Mouse (Mus musculus): Measurements from ENCODE around the gene Gm20388. TPM values are rescaled to one million over a fixed set of nuclear protein-coding genes. Genes with fewer than 3 reads are reported as not detected.

Gene Gm20388
- polyA plus RNA-seq, 1 experiment from 2014 or later, result 7.4 TPM

- Histone ChIP-seq H3K9me3 (replicated peaks) (no peaks in the 10 kb centered on the region), H3K27ac (no peak overlapping the region), H3K36me3 (no peaks in the 10 kb centered on the region), H3K4me1 (peaks cover 15% of the 10 kb centered on the region), H3K9ac (no peak overlapping the region), H3K4me2 (no peak overlapping the region), H3K4me3 (replicated peaks) (no peak overlapping the region), H3K27me3 (peaks cover 100% of the 10 kb centered on the region)
- ATAC-seq (replicated peaks; ENCODE audit: low FRiP score), result no peak
- WGBS, result 5% methylated on average over 13 of the region's 13 CpGs
These were observed 974.2 kb downstream of the Gm20388 start for GRCm38 (mm10) chr8:120884881-120885280.

GRCm38 (mm10) chr8:120887254-120887653 is 976.6 kb downstream of the Gm20388 start:
- Histone ChIP-seq H3K27me3 (peaks cover 97% of the 10 kb centered on the region), H3K36me3 (no peaks in the 10 kb centered on the region), H3K4me3 (replicated peaks) (no peak overlapping the region), H3K9me3 (replicated peaks) (no peaks in the 10 kb centered on the region), H3K27ac (no peak overlapping the region), H3K4me2 (no peak overlapping the region), H3K9ac (no peak overlapping the region), H3K4me1 (peaks cover 20% of the 10 kb centered on the region)
- WGBS, result 3% methylated on average over 10 of the region's 10 CpGs
- ATAC-seq (replicated peaks; ENCODE audit: low FRiP score), result no peak

GRCm38 (mm10) chr8:120888005-120888404 is 977.4 kb downstream of the Gm20388 start:
- Histone ChIP-seq H3K4me1 (peaks cover 20% of the 10 kb centered on the region), H3K4me2 (no peak overlapping the region), H3K9me3 (replicated peaks) (no peaks in the 10 kb centered on the region), H3K36me3 (no peaks in the 10 kb centered on the region), H3K27me3 (peaks cover 97% of the 10 kb centered on the region), H3K4me3 (replicated peaks) (no peak overlapping the region), H3K9ac (no peak overlapping the region), H3K27ac (no peak overlapping the region)
- 15% methylated on average over 5 of the region's 5 CpGs for WGBS
- no peak for ATAC-seq (replicated peaks; ENCODE audit: low FRiP score)

- 91% methylated on average over 4 of the region's 4 CpGs for WGBS
- no peaks in the 10 kb centered on the region for H3K9me3 ChIP-seq (replicated peaks)
- H3K9ac ChIP-seq, result no peak overlapping the region
- no peak overlapping the region for H3K4me2 ChIP-seq
- ATAC-seq (replicated peaks; ENCODE audit: low FRiP score), result no peak
- peaks cover 16% of the 10 kb centered on the region for H3K4me1 ChIP-seq
- H3K36me3 ChIP-seq, result no peaks in the 10 kb centered on the region
- H3K27me3 ChIP-seq, result peaks cover 97% of the 10 kb centered on the region
- H3K4me3 ChIP-seq (replicated peaks), result no peak overlapping the region
- no peak overlapping the region for H3K27ac ChIP-seq
These were observed 978.5 kb downstream of the Gm20388 start for GRCm38 (mm10) chr8:120889189-120889588.

GRCm38 (mm10) chr8:120890068-120890467 is 979.4 kb downstream of the Gm20388 start:
- Histone ChIP-seq H3K4me2 (peak overlapping the region; percentile 27; the same call in 1 of the 2 replicates), H3K27ac (no peak overlapping the region), H3K4me1 (peaks cover 17% of the 10 kb centered on the region), H3K27me3 (peaks cover 97% of the 10 kb centered on the region), H3K36me3 (no peaks in the 10 kb centered on the region), H3K9me3 (replicated peaks) (no peaks in the 10 kb centered on the region), H3K9ac (no peak overlapping the region), H3K4me3 (replicated peaks) (0 out of 2 replicates have a peak overlapping the region, but pooled peaks have one; percentile 8)
- WGBS, result 3% methylated on average over 11 of the region's 11 CpGs
- ATAC-seq (replicated peaks; ENCODE audit: low FRiP score), result peak; percentile 55; the same call in 1 of the 2 replicates

GRCm38 (mm10) chr8:120895009-120895408 is 984.4 kb downstream of the Gm20388 start:
- no peak overlapping the region for H3K9ac ChIP-seq
- no peak overlapping the region for H3K4me2 ChIP-seq
- no peaks in the 10 kb centered on the region for H3K36me3 ChIP-seq
- no peak for ATAC-seq (replicated peaks; ENCODE audit: low FRiP score)
- WGBS, result 9% methylated on average over 4 of the region's 4 CpGs
- H3K27ac ChIP-seq, result no peak overlapping the region
- no peak overlapping the region for H3K4me3 ChIP-seq (replicated peaks)
- peaks cover 37% of the 10 kb centered on the region for H3K4me1 ChIP-seq
- no peaks in the 10 kb centered on the region for H3K9me3 ChIP-seq (replicated peaks)
- H3K27me3 ChIP-seq, result peaks cover 95% of the 10 kb centered on the region

- peaks cover 96% of the 10 kb centered on the region for H3K27me3 ChIP-seq
- 0 out of 2 replicates have a peak overlapping the region, but pooled peaks have one; percentile 0 for H3K4me3 ChIP-seq (replicated peaks)
- no peaks in the 10 kb centered on the region for H3K36me3 ChIP-seq
- ATAC-seq (replicated peaks; ENCODE audit: low FRiP score), result no peak
- no peak overlapping the region for H3K27ac ChIP-seq
- no peaks in the 10 kb centered on the region for H3K9me3 ChIP-seq (replicated peaks)
- WGBS, result 2% methylated on average over 13 of the region's 13 CpGs
- H3K9ac ChIP-seq, result no peak overlapping the region
- peak overlapping the region; percentile 21 for H3K4me2 ChIP-seq
- H3K4me1 ChIP-seq, result peaks cover 33% of the 10 kb centered on the region
These were observed 985.0 kb downstream of the Gm20388 start for GRCm38 (mm10) chr8:120895600-120895999.

- 30% methylated on average over 13 of the region's 13 CpGs for WGBS
- Histone ChIP-seq H3K9me3 (replicated peaks) (no peaks in the 10 kb centered on the region), H3K4me1 (peaks cover 35% of the 10 kb centered on the region), H3K4me3 (replicated peaks) (no peak overlapping the region), H3K27ac (no peak overlapping the region), H3K36me3 (no peaks in the 10 kb centered on the region), H3K4me2 (peak overlapping the region; percentile 21), H3K9ac (no peak overlapping the region), H3K27me3 (peaks cover 98% of the 10 kb centered on the region)
- ATAC-seq (replicated peaks; ENCODE audit: low FRiP score), result no peak
These were observed 985.6 kb downstream of the Gm20388 start for GRCm38 (mm10) chr8:120896203-120896602.

GRCm38 (mm10) chr8:120898008-120898407 is 987.4 kb downstream of the Gm20388 start:
- peaks cover 52% of the 10 kb centered on the region for H3K4me1 ChIP-seq
- H3K27ac ChIP-seq, result 0 out of 2 replicates have a peak overlapping the region, but pooled peaks have one; percentile 19
- no peak overlapping the region for H3K9ac ChIP-seq
- no peak for ATAC-seq (replicated peaks; ENCODE audit: low FRiP score)
- H3K27me3 ChIP-seq, result peaks cover 93% of the 10 kb centered on the region
- no peaks in the 10 kb centered on the region for H3K36me3 ChIP-seq
- no peaks in the 10 kb centered on the region for H3K9me3 ChIP-seq (replicated peaks)
- H3K4me3 ChIP-seq (replicated peaks), result no peak overlapping the region
- H3K4me2 ChIP-seq, result no peak overlapping the region
- WGBS, result 62% methylated on average over 4 of the region's 4 CpGs

- Histone ChIP-seq H3K4me1 (peaks cover 56% of the 10 kb centered on the region), H3K9me3 (replicated peaks) (no peaks in the 10 kb centered on the region), H3K9ac (no peak overlapping the region), H3K27me3 (peaks cover 92% of the 10 kb centered on the region), H3K4me3 (replicated peaks) (no peak overlapping the region), H3K4me2 (no peak overlapping the region), H3K36me3 (no peaks in the 10 kb centered on the region), H3K27ac (peak overlapping the region; percentile 19; the same call in 1 of the 2 replicates)
- 0 out of 2 replicates have a peak, but pooled peaks have one; percentile 14 for ATAC-seq (replicated peaks; ENCODE audit: low FRiP score)
- 27% methylated on average over 17 of the region's 17 CpGs for WGBS
These were observed 988.3 kb downstream of the Gm20388 start for GRCm38 (mm10) chr8:120898828-120899407.

- Histone ChIP-seq H3K27me3 (peaks cover 77% of the 10 kb centered on the region), H3K9ac (no peak overlapping the region), H3K27ac (peak overlapping the region; percentile 49; the same call in 1 of the 2 replicates), H3K9me3 (replicated peaks) (no peaks in the 10 kb centered on the region), H3K4me3 (replicated peaks) (no peak overlapping the region), H3K36me3 (no peaks in the 10 kb centered on the region), H3K4me2 (0 out of 2 replicates have a peak overlapping the region, but pooled peaks have one; percentile 4), H3K4me1 (peaks cover 35% of the 10 kb centered on the region)
- ATAC-seq (replicated peaks; ENCODE audit: low FRiP score), result no peak
- 10% methylated on average over 11 of the region's 11 CpGs for whole genome bisulfite sequencing
These were observed 991.7 kb downstream of the Gm20388 start for GRCm38 (mm10) chr8:120902346-120902745.

GRCm38 (mm10) chr8:120907671-120908070 is 997.0 kb downstream of the Gm20388 start:
- no peak overlapping the region for H3K9ac ChIP-seq
- H3K27ac ChIP-seq, result no peak overlapping the region
- peaks cover 16% of the 10 kb centered on the region for H3K4me1 ChIP-seq
- H3K27me3 ChIP-seq, result peaks cover 59% of the 10 kb centered on the region
- WGBS, result 59% methylated on average over 6 of the region's 6 CpGs
- H3K9me3 ChIP-seq (replicated peaks), result no peaks in the 10 kb centered on the region
- H3K36me3 ChIP-seq, result no peaks in the 10 kb centered on the region
- ATAC-seq (replicated peaks; ENCODE audit: low FRiP score), result no peak
- no peak overlapping the region for H3K4me2 ChIP-seq
- H3K4me3 ChIP-seq (replicated peaks), result no peak overlapping the region
